Mouse (Mus musculus): ENCODE measurements around the gene Gspt2. TPM values are rescaled to one million over a fixed set of nuclear protein-coding genes. Genes with fewer than 3 reads are reported as not detected.
A peak's percentile ranks its signal among the peaks of the same experiment; 100 is the strongest.
"Not testable (repeated sequence)": the region's sequence is repeated elsewhere in the genome, so short reads cannot be mapped to it uniquely, and the experiment has no call there.

Gspt2 gene
- 8.4 and 9.0 TPM in 2 replicates for polyA plus RNA-seq (2016; fragmentation: Nextera tagmentation; extraction: Ambion mirVana)

DNA sequence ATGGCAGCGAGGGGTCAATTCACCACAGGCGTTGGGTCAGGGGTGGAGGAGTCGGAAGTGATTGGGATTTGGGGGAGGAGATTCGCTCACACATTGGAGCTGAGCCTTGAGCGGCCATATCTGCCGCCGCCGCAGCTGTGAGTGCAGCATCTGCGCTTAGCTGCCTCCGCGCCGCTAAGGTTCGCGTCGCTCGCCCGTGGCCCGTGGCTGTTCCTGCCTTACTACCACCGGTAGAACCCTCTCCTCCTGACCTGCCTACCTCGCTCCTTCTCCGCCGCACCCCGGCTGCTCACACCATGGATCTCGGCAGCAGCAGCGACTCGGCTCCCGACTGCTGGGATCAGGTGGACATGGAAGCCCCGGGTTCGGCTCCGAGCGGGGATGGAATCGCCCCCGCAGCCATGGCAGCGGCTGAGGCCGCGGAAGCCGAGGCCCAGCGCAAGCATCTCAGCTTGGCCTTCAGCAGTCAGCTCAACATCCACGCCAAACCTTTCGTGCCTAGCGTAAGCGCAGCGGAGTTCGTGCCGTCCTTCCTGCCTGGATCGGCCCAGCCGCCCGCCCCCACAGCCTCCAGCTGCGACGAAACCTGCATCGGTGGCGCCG, at the start of gene Gspt2:
TSS of gene Gspt2 (plus strand) at position 109 of the 603 bp plus-strand sequence.
- H3K9me3 ChIP-seq = no peaks in the 10 kb centered on the region

DNA sequence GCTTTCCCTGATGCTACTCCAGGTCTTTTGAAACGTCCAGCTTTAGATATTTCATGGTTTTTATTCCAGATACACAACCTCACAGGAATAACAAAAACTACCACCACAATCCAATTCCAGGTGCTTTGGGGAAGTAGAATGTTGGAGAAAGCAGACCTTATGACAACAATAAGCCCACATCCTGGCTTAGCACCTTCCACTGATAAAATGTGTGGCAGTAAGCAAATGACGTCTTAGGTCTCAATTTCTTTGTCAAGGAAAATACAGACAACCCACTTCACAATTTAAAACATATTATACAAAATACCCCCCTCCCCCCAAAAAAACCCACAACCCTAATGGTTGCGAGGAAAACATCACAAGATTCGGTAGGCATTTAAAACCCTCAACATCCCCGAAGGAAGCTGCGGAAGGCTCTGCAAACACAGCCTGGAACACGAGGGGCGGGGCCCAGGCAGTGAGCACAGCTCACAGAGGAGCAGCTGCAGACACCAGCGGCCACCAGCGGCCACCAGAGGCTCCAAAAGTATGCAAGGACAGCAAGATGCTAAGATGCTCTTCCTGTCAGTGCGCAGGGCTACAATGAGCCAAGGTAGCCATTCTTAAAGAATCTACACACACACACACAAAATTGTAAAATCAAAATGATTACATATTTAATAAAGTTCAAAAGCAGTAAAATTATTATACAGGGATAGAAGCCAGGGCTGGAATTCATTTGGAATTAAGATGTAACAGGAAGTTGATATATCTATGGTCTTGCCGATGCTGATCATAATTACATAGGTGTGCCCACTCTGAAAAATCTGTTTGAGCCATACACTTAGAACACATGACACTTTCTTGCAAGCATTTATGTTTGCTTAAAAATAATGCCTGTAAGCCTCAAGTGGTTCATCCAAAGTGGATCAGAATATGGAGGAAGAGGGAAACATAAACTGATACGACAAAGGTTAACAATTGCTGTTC, 10.8 kb upstream of the Gspt2 start:
- Histone ChIP-seq H3K4me1 (no peaks in the 10 kb centered on the region), H3K9me3 (no peaks in the 10 kb centered on the region), H3K27me3 (replicated peaks; ENCODE audit: low read depth, poor library complexity, severe bottlenecking) (peaks cover 39% of the 10 kb centered on the region), H3K4me3 (peak overlapping the region; percentile 33), H3K27ac (replicated peaks) (no peak overlapping the region), H3K36me3 (replicated peaks) (no peaks in the 10 kb centered on the region)
- WGBS = 28% methylated on average over 13 of the region's 13 CpGs
- peak; percentile 76 for DNase-seq (ENCODE audit: low spot score)

More for the DNA sequence above, at the start of gene Gspt2:
- peak within 1 kb of the TSS; percentile 71 for H3K4me3 ChIP-seq
- DNase-seq (ENCODE audit: low spot score) = peak; percentile 77
- 21% methylated on average over 53 of the region's 53 CpGs for WGBS
- H3K36me3 ChIP-seq (replicated peaks) = 0 out of 2 replicates have a peak, but pooled peaks cover 3% of the 10 kb centered on the region
- H3K4me1 ChIP-seq = peaks cover 11% of the 10 kb centered on the region; the same call in 1 of the 2 replicates
- H3K27me3 ChIP-seq (replicated peaks; ENCODE audit: low read depth, poor library complexity, severe bottlenecking) = peaks cover 66% of the 10 kb centered on the region
- H3K27ac ChIP-seq (replicated peaks) = peak within 1 kb of the TSS; percentile 82

DNA sequence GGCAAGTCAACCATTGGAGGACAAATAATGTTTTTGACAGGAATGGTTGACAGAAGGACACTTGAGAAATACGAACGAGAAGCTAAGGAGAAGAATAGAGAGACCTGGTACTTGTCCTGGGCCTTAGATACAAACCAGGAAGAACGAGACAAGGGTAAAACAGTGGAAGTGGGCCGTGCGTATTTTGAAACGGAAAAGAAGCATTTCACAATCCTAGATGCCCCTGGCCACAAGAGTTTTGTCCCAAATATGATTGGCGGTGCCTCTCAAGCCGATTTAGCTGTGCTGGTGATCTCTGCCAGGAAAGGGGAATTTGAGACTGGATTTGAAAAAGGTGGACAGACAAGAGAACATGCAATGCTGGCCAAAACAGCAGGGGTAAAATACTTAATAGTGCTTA, 1.0 kb downstream of the Gspt2 start:
- H3K9me3 ChIP-seq = no peaks in the 10 kb centered on the region
- peaks cover 69% of the 10 kb centered on the region for H3K27me3 ChIP-seq (replicated peaks; ENCODE audit: low read depth, poor library complexity, severe bottlenecking)
- H3K36me3 ChIP-seq (replicated peaks) = 0 out of 2 replicates have a peak, but pooled peaks cover 3% of the 10 kb centered on the region
- DNase-seq (ENCODE audit: low spot score) = no peak
- 68% methylated on average over 8 of the region's 8 CpGs for WGBS
- H3K27ac ChIP-seq (replicated peaks) = no peak overlapping the region
- H3K4me1 ChIP-seq = peaks cover 11% of the 10 kb centered on the region; the same call in 1 of the 2 replicates
- H3K4me3 ChIP-seq = peak overlapping the region; percentile 71

DNA sequence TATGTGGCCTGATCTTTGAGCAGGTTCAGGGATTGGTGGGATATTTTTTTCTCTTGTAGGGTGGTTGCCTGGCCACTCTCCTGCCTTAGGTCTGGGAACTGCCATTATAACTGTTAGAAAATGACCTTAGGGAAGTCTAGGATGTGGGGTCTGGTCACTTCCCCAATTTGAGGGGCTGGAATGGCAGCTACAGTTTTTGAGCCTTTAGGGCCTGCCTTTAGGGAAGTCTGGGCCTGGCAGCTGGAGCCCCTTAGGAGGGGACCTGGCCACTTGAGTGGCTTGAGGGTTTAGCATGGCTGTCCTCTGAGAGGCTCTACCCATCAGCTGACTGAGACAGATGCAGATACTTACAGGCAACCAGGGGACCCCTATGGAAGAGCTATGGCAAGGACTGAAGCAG, 12.7 kb downstream of the Gspt2 start:
- H3K27ac ChIP-seq (replicated peaks) = no peak overlapping the region
- no peaks in the 10 kb centered on the region for H3K9me3 ChIP-seq
- H3K36me3 ChIP-seq (replicated peaks) = peaks cover 3% of the 10 kb centered on the region
- peaks cover 44% of the 10 kb centered on the region for H3K27me3 ChIP-seq (replicated peaks; ENCODE audit: low read depth, poor library complexity, severe bottlenecking)
- H3K4me1 ChIP-seq = no peaks in the 10 kb centered on the region
- H3K4me3 ChIP-seq = no peak overlapping the region
- DNase-seq (ENCODE audit: low spot score) = no peak

DNA sequence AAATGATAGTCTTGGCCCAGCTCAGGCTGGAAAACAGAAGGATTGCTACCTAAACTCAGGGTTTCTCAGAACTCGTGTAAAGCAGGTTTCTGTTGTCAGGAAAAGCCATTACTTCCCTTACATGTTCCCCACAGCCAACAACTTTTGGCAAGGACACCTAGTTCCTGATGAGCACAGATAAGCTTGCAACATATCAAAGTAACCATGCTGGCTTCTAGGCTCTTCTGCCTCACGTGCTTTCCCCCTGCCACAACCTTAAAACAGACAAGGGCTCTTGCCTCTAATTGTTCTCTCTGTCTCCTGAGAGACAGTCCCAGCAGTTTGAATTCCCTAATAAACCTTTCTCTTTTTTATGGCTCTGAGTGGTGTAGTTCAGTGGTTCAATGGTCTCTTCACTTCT, 21.9 kb downstream of the Gspt2 start:
- H3K27me3 ChIP-seq (replicated peaks; ENCODE audit: low read depth, poor library complexity, severe bottlenecking) = peaks cover 49% of the 10 kb centered on the region
- DNase-seq (ENCODE audit: low spot score) = no peak
- H3K4me3 ChIP-seq = no peak overlapping the region
- H3K36me3 ChIP-seq (replicated peaks) = no peaks in the 10 kb centered on the region
- H3K27ac ChIP-seq (replicated peaks) = no peak overlapping the region
- H3K9me3 ChIP-seq = no peaks in the 10 kb centered on the region
- H3K4me1 ChIP-seq = no peaks in the 10 kb centered on the region
- WGBS = 75% methylated on average over 2 of the region's 2 CpGs

DNA sequence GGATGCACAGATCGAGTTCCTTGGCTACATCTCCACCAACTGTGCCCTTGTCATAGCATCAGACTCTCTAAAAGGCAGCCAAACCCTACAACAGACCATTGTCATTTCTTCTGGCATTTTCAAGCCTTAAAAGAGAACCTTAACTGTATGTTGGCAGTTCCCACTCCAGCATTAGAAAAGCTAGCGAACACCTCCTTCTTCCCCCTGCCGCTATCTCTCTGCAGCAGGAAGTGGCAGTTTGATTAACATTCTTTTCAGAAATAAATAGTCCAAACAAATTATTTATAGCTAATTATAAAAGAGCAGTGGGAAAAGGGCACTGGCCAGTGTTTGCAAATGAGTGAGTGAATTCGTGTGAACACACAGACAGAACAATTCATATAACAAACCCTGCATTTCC, 34.9 kb downstream of the Gspt2 start:
- Histone ChIP-seq H3K27ac (replicated peaks) (no peak overlapping the region), H3K27me3 (replicated peaks; ENCODE audit: low read depth, poor library complexity, severe bottlenecking) (peaks cover 37% of the 10 kb centered on the region), H3K9me3 (no peaks in the 10 kb centered on the region), H3K4me1 (no peaks in the 10 kb centered on the region), H3K36me3 (replicated peaks) (no peaks in the 10 kb centered on the region), H3K4me3 (no peak overlapping the region)
- DNase-seq (ENCODE audit: low spot score) = no peak
- 83% methylated on average over 4 of the region's 4 CpGs for WGBS

DNA sequence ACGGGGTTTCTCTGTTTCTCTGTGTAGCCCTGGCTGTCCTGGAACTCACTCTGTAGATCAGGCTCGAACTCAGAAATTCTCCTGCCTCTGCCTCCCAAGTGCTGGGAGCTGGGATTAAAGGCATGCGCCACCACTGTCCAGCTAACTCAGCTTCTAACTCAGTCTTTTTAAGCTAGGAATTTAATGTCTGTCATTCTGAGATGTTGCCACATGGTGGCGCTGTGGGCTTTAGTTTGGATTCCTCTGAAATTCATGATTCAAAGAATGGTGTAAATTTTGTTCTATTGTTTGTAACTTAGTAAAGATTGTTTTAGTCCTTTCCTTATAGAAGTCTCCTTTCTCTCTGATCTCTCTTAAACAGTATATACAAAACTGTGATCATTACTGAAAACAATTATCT, 39.1 kb downstream of the Gspt2 start:
- DNase-seq (ENCODE audit: low spot score) = peak; percentile 48
- Histone ChIP-seq H3K36me3 (replicated peaks) (no peaks in the 10 kb centered on the region), H3K27me3 (replicated peaks; ENCODE audit: low read depth, poor library complexity, severe bottlenecking) (peaks cover 21% of the 10 kb centered on the region), H3K4me1 (no peaks in the 10 kb centered on the region), H3K4me3 (no peak overlapping the region), H3K27ac (replicated peaks) (no peak overlapping the region), H3K9me3 (no peaks in the 10 kb centered on the region)
- WGBS = 51% methylated on average over 4 of the region's 4 CpGs

DNA sequence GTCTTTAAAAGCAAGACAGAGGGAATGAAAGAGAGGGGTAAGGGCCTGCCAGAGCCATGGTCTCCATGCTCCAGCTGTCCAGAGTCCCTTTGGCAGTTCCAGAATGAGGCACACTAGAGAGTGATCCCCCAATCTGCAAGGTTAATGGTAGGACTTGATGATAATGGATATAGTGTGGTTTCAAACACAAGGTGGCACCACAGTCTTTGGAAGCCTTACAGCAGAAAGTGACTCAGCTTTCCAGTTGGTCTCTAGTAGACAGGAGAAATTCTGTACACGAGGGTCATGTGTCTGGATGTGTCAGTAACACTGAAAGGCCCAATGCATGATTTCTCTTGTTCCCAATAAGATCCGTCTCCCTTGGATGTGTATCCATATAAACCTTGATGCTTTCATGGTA, 45.7 kb downstream of the Gspt2 start:
- H3K27me3 ChIP-seq (replicated peaks; ENCODE audit: low read depth, poor library complexity, severe bottlenecking); H3K27ac ChIP-seq (replicated peaks); H3K4me1 ChIP-seq; H3K4me3 ChIP-seq; H3K9me3 ChIP-seq; H3K36me3 ChIP-seq (replicated peaks); DNase-seq (ENCODE audit: low spot score): not testable (repeated sequence)
- no CpG with 5 or more reads among the region's 2 CpGs for WGBS

DNA sequence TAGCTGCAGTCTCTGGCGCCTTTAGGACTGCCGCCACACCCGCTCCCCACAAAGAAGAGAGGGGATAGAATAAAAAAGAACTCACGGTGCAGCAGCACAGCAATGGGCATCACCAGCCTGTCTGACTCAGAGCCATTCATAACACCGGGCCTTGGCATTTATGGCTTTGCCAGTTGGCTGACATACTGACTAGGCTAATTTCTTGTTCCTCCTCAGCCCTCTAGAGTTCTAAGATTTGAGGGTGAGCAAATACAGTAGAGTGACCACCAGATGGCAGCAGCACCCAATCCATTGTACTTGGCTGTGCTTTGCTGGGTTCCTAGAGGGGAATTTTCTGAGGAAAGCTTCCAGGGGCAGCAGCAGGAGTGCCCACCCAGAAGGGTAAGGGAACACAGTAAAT, 53.7 kb downstream of the Gspt2 start:
- H3K4me1 ChIP-seq; H3K9me3 ChIP-seq; H3K4me3 ChIP-seq; DNase-seq (ENCODE audit: low spot score); H3K36me3 ChIP-seq (replicated peaks); H3K27ac ChIP-seq (replicated peaks); H3K27me3 ChIP-seq (replicated peaks; ENCODE audit: low read depth, poor library complexity, severe bottlenecking): not testable (repeated sequence)
- 87% methylated on average over 5 of the region's 5 CpGs for WGBS

Other genes with a start within 250 kb of the Gspt2 start
- 696 and 702 TPM in 2 replicates for gene Maged1, start 93.9 kb upstream of the Gspt2 start, polyA plus RNA-seq (2016; fragmentation: Nextera tagmentation; extraction: Ambion mirVana)
- gene Zxdb, start 88.5 kb downstream of the Gspt2 start, polyA plus RNA-seq (2016; fragmentation: Nextera tagmentation; extraction: Ambion mirVana) = 0.96 and 1.1 TPM in 2 replicates

Measured in embryonic facial prominence, embryonic 10.5 days (tissue).